Comparison of ENCODE assay signal across 19 mouse cellular contexts in the genomic region with DNA sequence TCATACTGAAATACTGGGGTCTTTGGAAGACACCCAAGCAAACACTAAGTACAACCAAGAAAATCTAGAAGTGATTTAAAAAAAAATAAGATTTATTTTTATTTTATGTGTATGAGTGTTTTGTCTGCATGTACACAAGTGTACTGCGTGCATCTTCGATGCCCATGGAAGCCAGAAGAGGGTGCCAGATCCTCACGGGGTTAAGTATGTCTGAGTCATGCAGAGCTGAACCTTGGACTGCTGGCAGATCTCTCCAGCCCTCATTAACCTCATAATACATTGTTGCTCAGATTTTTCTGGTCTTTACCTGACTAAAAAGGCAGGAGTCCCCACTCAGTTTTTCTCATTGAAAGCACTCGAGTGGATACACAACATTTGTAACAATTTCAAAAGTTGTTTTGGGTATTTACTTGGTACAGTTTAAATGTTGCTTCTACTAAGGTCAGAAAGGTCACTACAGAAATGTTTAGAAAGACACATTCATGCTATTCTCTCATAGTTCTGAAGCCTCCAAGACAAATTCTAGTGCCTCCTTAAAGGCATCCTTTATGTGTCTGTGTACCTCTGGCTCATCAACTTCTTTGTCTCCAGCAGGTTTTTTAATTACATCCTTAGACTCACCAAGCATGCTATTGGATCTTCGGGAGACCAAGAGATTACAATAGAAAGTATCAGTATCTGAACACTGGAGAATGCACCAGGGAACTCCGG. TPM values are rescaled to one million over a fixed set of nuclear protein-coding genes. Genes with fewer than 3 reads are reported as not detected.
DNase-seq lines count a peak whose midpoint lies in the region; ATAC-seq and TF ChIP-seq lines count a peak whose summit lies in the region.
"Had no signal": no experiment of that assay in that cellular context is flagged by ENCODE, and none has a peak within 500 bp of the region (broad histone marks: within the 10 kb centered on the region; RNA-seq: fewer than 3 reads in every experiment).

No protein-coding gene starts in this region.

- peak; percentile 79 for TF ChIP-seq CTCF in intestine, postnatal 0 days (IDR thresholded peaks at IDR 0.05; ENCODE audit: low read depth)

- H3K4me1 ChIP-seq in kidney, embryonic 16.5 days (ENCODE audit: insufficient read depth, low read length) = no peaks in the 10 kb centered on the region
- no peaks in the 10 kb centered on the region for H3K4me1 ChIP-seq in intestine, postnatal 0 days (replicated peaks; ENCODE audit: control insufficient read depth, insufficient read depth, low read length)
- H3K4me1 ChIP-seq: heart, embryonic 13.5 days; hindbrain, embryonic 15.5 days; liver, embryonic 13.5 days had no signal

- peak; percentile 5 for DNase-seq in kidney, adult 11 months
- peak; percentile 16 for DNase-seq in thymus, postnatal 0 days (ENCODE audit: low spot score)
- DNase-seq in thymus, adult 18-20 months = no peak
- DNase-seq in frontal cortex, postnatal 36 days (ENCODE audit: low spot score in 2 of 2) = no peak
- no peak for DNase-seq in right cerebral cortex, postnatal 4 days
- DNase-seq in ovary, postnatal 14 days (ENCODE audit: low spot score) = no peak
- DNase-seq: cerebellum, adult 18-20 months; heart, postnatal 36 days; left cerebral cortex, postnatal 4 days; liver, embryonic 13.5 days; midbrain, embryonic 14.5 days; retina, postnatal 1 day had no signal

- H3K27me3 ChIP-seq in kidney, embryonic 16.5 days (ENCODE audit: insufficient read depth, low read length) = no peaks in the 10 kb centered on the region
- no peaks in the 10 kb centered on the region for H3K27me3 ChIP-seq in intestine, postnatal 0 days (replicated peaks; ENCODE audit: control insufficient read depth, insufficient read depth, low read length)
- H3K27me3 ChIP-seq: heart, embryonic 13.5 days; hindbrain, embryonic 15.5 days; liver, embryonic 13.5 days had no signal

- no peak overlapping the region for H3K4me2 ChIP-seq in kidney, embryonic 16.5 days (replicated peaks; ENCODE audit: low read depth, low read length)
- H3K4me2 ChIP-seq in intestine, postnatal 0 days (replicated peaks; ENCODE audit: low read depth) = peak overlapping the region; percentile 28; the same call in 1 of the 2 replicates
- H3K4me2 ChIP-seq: heart, embryonic 13.5 days; hindbrain, embryonic 15.5 days; liver, embryonic 13.5 days had no signal

- no peaks in the 10 kb centered on the region for H3K9me3 ChIP-seq in kidney, embryonic 16.5 days (ENCODE audit: low read length)
- no peaks in the 10 kb centered on the region for H3K9me3 ChIP-seq in intestine, postnatal 0 days (ENCODE audit: control insufficient read depth)
- H3K9me3 ChIP-seq: heart, embryonic 13.5 days; hindbrain, embryonic 15.5 days; liver, embryonic 13.5 days had no signal

- 90% methylated on average over 6 of the region's 6 CpGs for WGBS in kidney, embryonic 16.5 days
- 58% methylated on average over 6 of the region's 6 CpGs for WGBS in intestine, postnatal 0 days

- no peak for ATAC-seq in kidney, embryonic 16.5 days (ENCODE audit: low FRiP score, low TSS enrichment)
- peak; percentile 97 for ATAC-seq in intestine, postnatal 0 days
- ATAC-seq: forebrain, embryonic 14.5 days had no signal

- no peak overlapping the region for H3K4me3 ChIP-seq in kidney, embryonic 16.5 days (ENCODE audit: low read length)
- no peak overlapping the region for H3K4me3 ChIP-seq in intestine, postnatal 0 days (ENCODE audit: low read depth, low read length)
- H3K4me3 ChIP-seq: erythroblast, embryonic 14.5 days; heart, embryonic 13.5 days; hindbrain, embryonic 15.5 days; liver, embryonic 13.5 days had no signal

- H3K36me3 ChIP-seq in kidney, embryonic 16.5 days (ENCODE audit: insufficient read depth, low read length) = no peaks in the 10 kb centered on the region
- H3K36me3 ChIP-seq in intestine, postnatal 0 days (ENCODE audit: control insufficient read depth, insufficient read depth) = no peaks in the 10 kb centered on the region
- H3K36me3 ChIP-seq: heart, embryonic 13.5 days; hindbrain, embryonic 15.5 days; liver, embryonic 13.5 days had no signal

- H3K9ac ChIP-seq in kidney, embryonic 16.5 days (replicated peaks; ENCODE audit: low read length) = no peak overlapping the region
- no peak overlapping the region for H3K9ac ChIP-seq in intestine, postnatal 0 days (ENCODE audit: low read depth, low read length)
- H3K9ac ChIP-seq: heart, embryonic 13.5 days; hindbrain, embryonic 15.5 days; liver, embryonic 13.5 days had no signal

- H3K27ac ChIP-seq in kidney, embryonic 16.5 days (ENCODE audit: low read length) = no peak overlapping the region
- peak overlapping the region; percentile 84 for H3K27ac ChIP-seq in intestine, postnatal 0 days (ENCODE audit: low read depth, low read length)
- H3K27ac ChIP-seq: heart, embryonic 13.5 days; hindbrain, embryonic 15.5 days; liver, embryonic 13.5 days had no signal

RNA-seq across cellular contexts. Expression of gene Ankrd22, which starts 27.0 kb away (rescaled TPM):
- 0.06 TPM in 1 of 2 replicates, not detected in the other for polyA plus RNA-seq in kidney, embryonic 16.5 days (2015; fragmentation: Nextera tagmentation; extraction: Ambion mirVana)
- polyA plus RNA-seq in thymus, postnatal 0 days (2015; fragmentation: Nextera tagmentation; extraction: Ambion mirVana) = 4.0 and 4.7 TPM in 2 replicates
- polyA plus RNA-seq in intestine, postnatal 0 days (2015; fragmentation: Nextera tagmentation; extraction: Ambion mirVana) = 3.0 TPM in 2 replicates
- polyA plus RNA-seq: erythroblast, embryonic 14.5 days; forebrain, embryonic 14.5 days; hindbrain, embryonic 15.5 days; midbrain, embryonic 14.5 days had no signal

RNA-seq across cellular contexts. Expression of gene Lipm, which starts 38.1 kb away (rescaled TPM):
- not detected in 2 replicates for polyA plus RNA-seq in kidney, embryonic 16.5 days (2015; fragmentation: Nextera tagmentation; extraction: Ambion mirVana)
- polyA plus RNA-seq in thymus, postnatal 0 days (2015; fragmentation: Nextera tagmentation; extraction: Ambion mirVana) = 0.81 and 0.87 TPM in 2 replicates
- polyA plus RNA-seq in intestine, postnatal 0 days (2015; fragmentation: Nextera tagmentation; extraction: Ambion mirVana) = not detected in 2 replicates
- polyA plus RNA-seq: erythroblast, embryonic 14.5 days; forebrain, embryonic 14.5 days; heart, embryonic 13.5 days; hindbrain, embryonic 15.5 days; liver, embryonic 13.5 days; midbrain, embryonic 14.5 days; stomach, embryonic 14.5 days had no signal

RNA-seq across cellular contexts. Expression of gene Stambpl1, which starts 53.2 kb away (rescaled TPM):
- 4.5 and 5.0 TPM in 2 replicates for polyA plus RNA-seq in kidney, embryonic 16.5 days (2015; fragmentation: Nextera tagmentation; extraction: Ambion mirVana)
- 48.2 and 54.7 TPM in 2 replicates for polyA plus RNA-seq in thymus, postnatal 0 days (2015; fragmentation: Nextera tagmentation; extraction: Ambion mirVana)
- polyA plus RNA-seq in intestine, postnatal 0 days (2015; fragmentation: Nextera tagmentation; extraction: Ambion mirVana) = 14.8 and 16.8 TPM in 2 replicates
- polyA plus RNA-seq: erythroblast, embryonic 14.5 days had no signal

Comparison
In these comparisons a context has a peak if more than half of its experiments do, and no peak if none do; other contexts are left out.
1. DNase-seq: peak in kidney, adult 11 months (single experiment) and thymus, postnatal 0 days (single experiment); none in thymus, adult 18-20 months (0 of 2), frontal cortex, postnatal 36 days (0 of 2), right cerebral cortex, postnatal 4 days (single experiment) and ovary, postnatal 14 days (single experiment).